Mouse (Mus musculus): Measurements from ENCODE around the gene Ginm1. TPM values are rescaled to one million over a fixed set of nuclear protein-coding genes. Genes with fewer than 3 reads are reported as not detected.

Ginm1 gene
- 49.3 and 54.5 TPM in 2 replicates for polyA plus RNA-seq (2015; fragmentation: Nextera tagmentation; extraction: Ambion mirVana)

GRCm38 (mm10) chr10:7792751-7793385 lies at the start of gene Ginm1, which contains the start of gene Ppil4:
Gene Ginm1, minus strand, starts transcription at chr10:7792824.
Gene Ppil4, plus strand, starts transcription at chr10:7792891.
- Histone ChIP-seq H3K9ac (peak within 1 kb of the TSS; percentile 82), H3K4me3 (peak within 1 kb of the TSS; percentile 74), H3K36me3 (peaks cover 35% of the 10 kb centered on the region), H3K4me2 (peak within 1 kb of the TSS; percentile 83), H3K4me1 (replicated peaks) (peaks cover 24% of the 10 kb centered on the region), H3K27ac (peak within 1 kb of the TSS; percentile 74), H3K9me3 (no peaks in the 10 kb centered on the region), H3K27me3 (no peaks in the 10 kb centered on the region)
- WGBS: under 1% methylated on average over 52 of the region's 52 CpGs
- ATAC-seq (ENCODE audit: low FRiP score): peak; percentile 95

DNA sequence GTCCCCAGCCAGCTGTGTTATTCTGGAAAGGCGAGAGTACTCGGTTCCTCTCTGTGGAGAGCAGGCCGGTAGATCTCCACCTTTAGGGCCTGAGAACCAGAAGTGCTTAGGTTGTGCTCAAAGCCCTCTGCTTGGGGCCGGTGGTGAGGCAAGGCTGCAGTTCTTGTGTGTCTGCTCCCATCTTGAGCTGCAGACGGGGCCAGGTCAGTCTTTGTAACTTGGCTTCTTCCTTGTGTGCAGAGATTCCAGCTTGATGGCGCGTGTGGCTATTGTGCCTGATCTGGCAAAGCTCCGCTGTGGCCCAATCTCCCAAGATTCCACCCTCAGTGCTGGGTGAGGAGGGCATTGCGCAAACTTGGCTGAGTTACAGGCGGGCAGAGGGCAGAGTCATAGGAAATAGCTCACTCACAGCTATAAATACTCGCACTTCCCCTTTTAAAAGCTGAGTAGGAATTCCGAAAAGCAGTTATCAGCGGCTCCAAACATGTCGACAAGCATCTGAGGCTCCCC lies 49.0 kb upstream of the Ginm1 start:
- Histone ChIP-seq H3K4me2 (no peak overlapping the region), H3K9ac (no peak overlapping the region), H3K4me1 (replicated peaks) (no peaks in the 10 kb centered on the region), H3K4me3 (no peak overlapping the region), H3K27ac (no peak overlapping the region), H3K27me3 (no peaks in the 10 kb centered on the region), H3K9me3 (no peaks in the 10 kb centered on the region), H3K36me3 (no peaks in the 10 kb centered on the region)
- 70% methylated on average over 14 of the region's 14 CpGs for WGBS
- ATAC-seq (ENCODE audit: low FRiP score): no peak

- no peak overlapping the region for H3K27ac ChIP-seq
- no peaks in the 10 kb centered on the region for H3K4me1 ChIP-seq (replicated peaks)
- no peak for ATAC-seq (ENCODE audit: low FRiP score)
- WGBS: 66% methylated on average over 3 of the region's 3 CpGs
- no peaks in the 10 kb centered on the region for H3K9me3 ChIP-seq
- H3K36me3 ChIP-seq: no peaks in the 10 kb centered on the region
- no peak overlapping the region for H3K4me3 ChIP-seq
- no peaks in the 10 kb centered on the region for H3K27me3 ChIP-seq
- H3K9ac ChIP-seq: no peak overlapping the region
- no peak overlapping the region for H3K4me2 ChIP-seq
These were observed 48.2 kb upstream of the Ginm1 start for GRCm38 (mm10) chr10:7840785-7841184.

- no peak overlapping the region for H3K9ac ChIP-seq
- H3K4me2 ChIP-seq: no peak overlapping the region
- no peaks in the 10 kb centered on the region for H3K27me3 ChIP-seq
- H3K4me1 ChIP-seq (replicated peaks): no peaks in the 10 kb centered on the region
- no peak overlapping the region for H3K4me3 ChIP-seq
- no peak for ATAC-seq (ENCODE audit: low FRiP score)
- no peaks in the 10 kb centered on the region for H3K9me3 ChIP-seq
- WGBS: 88% methylated on average over 2 of the region's 2 CpGs
- H3K36me3 ChIP-seq: no peaks in the 10 kb centered on the region
- H3K27ac ChIP-seq: no peak overlapping the region
These were observed 47.7 kb upstream of the Ginm1 start for GRCm38 (mm10) chr10:7840353-7840733.

DNA sequence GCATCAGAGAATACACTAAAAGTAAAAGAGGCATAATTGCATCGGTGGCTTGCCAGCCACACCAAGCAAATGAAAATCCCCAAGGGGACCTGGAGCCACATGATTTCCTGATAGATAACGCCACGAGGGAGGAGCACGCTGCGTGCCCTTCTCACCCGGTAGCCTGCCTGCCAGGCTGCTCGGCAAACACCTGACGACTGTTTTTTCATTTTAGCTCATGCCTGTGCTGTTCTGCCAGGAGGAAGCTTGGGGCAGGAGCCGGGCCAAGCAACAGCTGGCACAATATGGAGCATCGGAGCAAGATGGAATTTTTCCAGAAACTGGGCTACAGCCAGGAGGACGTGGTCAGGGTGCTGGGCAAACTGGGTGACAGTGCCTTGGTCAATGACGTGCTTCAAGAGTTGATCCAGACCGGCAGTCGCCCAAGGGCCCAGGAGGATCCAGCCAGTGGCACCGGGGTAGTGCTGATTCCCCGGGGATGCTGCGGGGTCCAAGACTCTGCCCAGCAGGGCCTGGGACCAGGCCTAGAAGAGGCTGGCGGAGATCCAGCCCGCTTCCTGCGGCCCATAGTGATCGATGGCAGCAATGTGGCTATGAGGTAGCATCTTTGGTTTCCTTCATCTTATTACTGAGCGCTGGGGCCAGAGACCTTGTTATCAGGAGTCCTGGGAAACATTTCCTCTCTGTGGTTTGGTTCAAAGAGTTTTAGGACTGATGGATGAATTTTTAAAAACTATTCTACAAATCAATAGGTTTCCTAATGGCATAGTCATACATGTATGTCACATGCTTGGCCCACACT lies 47.1 kb upstream of the Ginm1 start:
- H3K4me2 ChIP-seq: no peak overlapping the region
- H3K27me3 ChIP-seq: no peaks in the 10 kb centered on the region
- no peaks in the 10 kb centered on the region for H3K36me3 ChIP-seq
- H3K9ac ChIP-seq: no peak overlapping the region
- H3K27ac ChIP-seq: no peak overlapping the region
- ATAC-seq (ENCODE audit: low FRiP score): no peak
- no peak overlapping the region for H3K4me3 ChIP-seq
- H3K4me1 ChIP-seq (replicated peaks): no peaks in the 10 kb centered on the region
- WGBS: 85% methylated on average over 22 of the region's 22 CpGs
- no peaks in the 10 kb centered on the region for H3K9me3 ChIP-seq

GRCm38 (mm10) chr10:7838874-7839421 lies 46.3 kb upstream of the Ginm1 start:
- no peak overlapping the region for H3K4me3 ChIP-seq
- 93% methylated on average over 5 of the region's 5 CpGs for WGBS
- no peaks in the 10 kb centered on the region for H3K36me3 ChIP-seq
- H3K27ac ChIP-seq: no peak overlapping the region
- no peak overlapping the region for H3K9ac ChIP-seq
- H3K4me2 ChIP-seq: no peak overlapping the region
- no peaks in the 10 kb centered on the region for H3K9me3 ChIP-seq
- H3K4me1 ChIP-seq (replicated peaks): no peaks in the 10 kb centered on the region
- H3K27me3 ChIP-seq: no peaks in the 10 kb centered on the region
- ATAC-seq (ENCODE audit: low FRiP score): no peak

DNA sequence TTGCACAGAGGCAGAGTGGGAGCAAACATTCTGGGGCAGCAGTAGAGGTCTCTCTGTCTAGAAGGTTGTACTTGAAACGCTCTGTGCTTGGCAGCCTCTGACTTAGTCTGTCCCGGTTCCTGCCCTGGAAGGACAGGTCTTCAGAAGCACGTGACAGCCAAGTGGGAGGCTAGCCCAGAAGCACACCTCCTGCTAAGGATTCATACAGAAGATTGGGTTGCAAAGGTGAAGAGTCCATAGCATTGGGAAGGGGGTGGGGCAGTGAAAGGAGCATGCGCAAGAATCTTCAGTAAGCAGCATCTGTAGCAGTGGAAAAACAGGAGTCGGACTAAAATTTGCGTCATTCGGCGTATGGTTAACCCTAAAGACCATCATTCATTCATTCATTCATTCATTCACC lies 45.4 kb upstream of the Ginm1 start:
- no peak for ATAC-seq (ENCODE audit: low FRiP score)

GRCm38 (mm10) chr10:7837446-7837845 lies 44.8 kb upstream of the Ginm1 start:
- ATAC-seq (ENCODE audit: low FRiP score): no peak
- Histone ChIP-seq H3K4me3 (no peak overlapping the region), H3K4me1 (replicated peaks) (peaks cover 3% of the 10 kb centered on the region), H3K9ac (no peak overlapping the region), H3K27me3 (no peaks in the 10 kb centered on the region), H3K4me2 (no peak overlapping the region), H3K9me3 (no peaks in the 10 kb centered on the region), H3K36me3 (no peaks in the 10 kb centered on the region), H3K27ac (no peak overlapping the region)
- WGBS: 93% methylated on average over 8 of the region's 8 CpGs

More for the DNA sequence above, 45.4 kb upstream of the Ginm1 start:
- Histone ChIP-seq H3K4me1 (replicated peaks) (no peaks in the 10 kb centered on the region), H3K4me2 (no peak overlapping the region), H3K36me3 (no peaks in the 10 kb centered on the region), H3K27ac (no peak overlapping the region), H3K9ac (no peak overlapping the region), H3K4me3 (no peak overlapping the region), H3K9me3 (no peaks in the 10 kb centered on the region), H3K27me3 (no peaks in the 10 kb centered on the region)
- WGBS: 94% methylated on average over 8 of the region's 8 CpGs

- no peak for ATAC-seq (ENCODE audit: low FRiP score)
- no peak overlapping the region for H3K4me2 ChIP-seq
- H3K9me3 ChIP-seq: no peaks in the 10 kb centered on the region
- H3K27ac ChIP-seq: no peak overlapping the region
- peaks cover 8% of the 10 kb centered on the region for H3K4me1 ChIP-seq (replicated peaks)
- no peak overlapping the region for H3K4me3 ChIP-seq
- H3K36me3 ChIP-seq: no peaks in the 10 kb centered on the region
- 77% methylated on average over 2 of the region's 2 CpGs for WGBS
- H3K9ac ChIP-seq: no peak overlapping the region
- H3K27me3 ChIP-seq: no peaks in the 10 kb centered on the region
These were observed 44.3 kb upstream of the Ginm1 start for GRCm38 (mm10) chr10:7836902-7837301.

DNA sequence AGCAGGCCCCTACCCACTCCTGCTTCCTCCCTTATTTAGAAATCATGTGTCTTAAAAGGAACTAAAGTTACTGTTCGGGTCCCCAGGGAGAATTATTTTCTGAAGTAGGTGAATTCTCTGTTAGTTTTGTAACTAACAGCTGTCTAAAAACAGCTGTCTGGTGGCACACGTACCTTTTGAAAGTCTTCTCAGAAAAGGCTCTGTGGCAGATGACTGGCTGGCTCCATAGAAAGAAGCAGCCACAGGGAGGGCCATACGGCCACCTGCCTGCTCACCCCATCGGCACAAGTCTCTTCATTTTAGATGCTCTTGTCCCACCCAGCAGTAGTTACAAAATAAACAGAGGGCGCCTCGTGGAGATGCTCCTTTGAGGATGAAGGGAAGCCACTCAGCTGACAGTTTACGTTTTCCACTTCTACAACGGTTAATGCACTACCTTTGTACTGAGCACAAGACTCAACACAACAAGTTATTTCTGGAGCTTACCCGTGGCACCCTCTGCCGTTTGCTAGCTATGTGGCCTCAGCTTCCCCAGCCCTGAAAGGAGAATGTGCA lies 42.1 kb upstream of the Ginm1 start:
- Histone ChIP-seq H3K36me3 (no peaks in the 10 kb centered on the region), H3K9me3 (no peaks in the 10 kb centered on the region), H3K9ac (no peak overlapping the region), H3K27ac (no peak overlapping the region), H3K27me3 (no peaks in the 10 kb centered on the region), H3K4me3 (no peak overlapping the region), H3K4me1 (replicated peaks) (peaks cover 11% of the 10 kb centered on the region), H3K4me2 (no peak overlapping the region)
- WGBS: 77% methylated on average over 10 of the region's 10 CpGs
- no peak for ATAC-seq (ENCODE audit: low FRiP score)

GRCm38 (mm10) chr10:7833377-7834165 lies 40.9 kb upstream of the Ginm1 start:
- Histone ChIP-seq H3K9ac (no peak overlapping the region), H3K36me3 (no peaks in the 10 kb centered on the region), H3K4me3 (no peak overlapping the region), H3K27ac (no peak overlapping the region), H3K4me1 (replicated peaks) (peaks cover 11% of the 10 kb centered on the region), H3K9me3 (no peaks in the 10 kb centered on the region), H3K4me2 (no peak overlapping the region), H3K27me3 (no peaks in the 10 kb centered on the region)
- WGBS: 86% methylated on average over 9 of the region's 9 CpGs
- no peak for ATAC-seq (ENCODE audit: low FRiP score)

Measured in hindbrain, embryonic 13.5 days (tissue).